Mouse (Mus musculus) right cerebral cortex, postnatal 4 days (tissue): ENCODE results near the gene Mrpl33.
A peak's percentile ranks its signal among the peaks of the same experiment; 100 is the strongest.
"Not testable (repeated sequence)": the region's sequence is repeated elsewhere in the genome, so short reads cannot be mapped to it uniquely, and the experiment has no call there.

ENCODE experiments used
- DNase-seq: peaks from one replicate; pipeline ENCODE4 v3.0.0-alpha.2; 2022

Gene Mrpl33

DNA sequence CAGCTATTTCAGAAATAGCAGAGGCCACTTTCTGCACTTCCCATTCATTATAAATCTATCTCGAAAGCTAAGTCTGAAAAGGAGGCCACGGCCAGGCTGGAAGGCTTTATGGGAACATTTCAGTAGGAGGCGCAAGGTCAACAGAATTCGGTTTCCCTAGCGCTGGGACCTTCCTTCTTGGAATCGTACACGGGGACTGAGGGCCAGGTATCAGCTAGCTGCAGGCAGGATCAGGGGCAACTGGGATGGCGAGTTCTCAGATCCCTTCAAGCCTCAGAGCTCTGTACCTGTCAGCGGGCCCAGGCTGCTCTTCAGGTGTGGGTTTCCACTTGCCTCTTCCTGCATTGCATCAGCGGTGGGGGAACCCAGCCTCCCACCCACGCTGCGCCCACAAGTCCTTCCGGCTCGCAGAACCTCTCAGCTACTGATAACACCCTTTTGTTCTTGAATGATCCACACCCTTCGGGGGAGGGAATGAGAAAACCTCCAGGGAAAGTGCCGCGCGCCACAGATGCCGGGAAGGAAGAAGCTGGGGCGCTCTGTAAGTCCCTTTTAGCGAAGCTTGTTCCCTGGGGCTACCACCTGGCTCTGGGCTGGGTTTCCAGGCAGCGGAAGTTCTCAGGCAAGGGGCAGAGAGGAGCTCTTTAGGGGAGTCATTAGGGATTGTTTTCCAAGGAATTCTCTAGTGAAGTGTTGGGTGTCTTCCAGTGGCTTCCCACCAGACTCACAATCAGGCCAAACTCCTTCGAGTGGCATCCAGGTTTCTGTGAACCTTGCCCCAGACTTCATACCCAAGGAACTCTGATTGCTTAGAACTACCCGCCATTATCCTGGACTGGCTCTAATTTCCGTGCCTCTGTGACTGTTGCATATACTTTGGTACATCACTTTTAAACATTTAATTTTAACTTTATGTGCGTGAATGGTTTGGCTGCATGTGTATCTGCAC lies at the start of gene Mrpl33:
Gene Mrpl33, plus strand, starts transcription at position 455 of the 949 bp plus-strand sequence.
- peak; percentile 22 for DNase-seq

- DNase-seq, result no peak
These were observed 37.3 kb upstream of the Mrpl33 start for GRCm38 (mm10) chr5:31559401-31559800.

DNA sequence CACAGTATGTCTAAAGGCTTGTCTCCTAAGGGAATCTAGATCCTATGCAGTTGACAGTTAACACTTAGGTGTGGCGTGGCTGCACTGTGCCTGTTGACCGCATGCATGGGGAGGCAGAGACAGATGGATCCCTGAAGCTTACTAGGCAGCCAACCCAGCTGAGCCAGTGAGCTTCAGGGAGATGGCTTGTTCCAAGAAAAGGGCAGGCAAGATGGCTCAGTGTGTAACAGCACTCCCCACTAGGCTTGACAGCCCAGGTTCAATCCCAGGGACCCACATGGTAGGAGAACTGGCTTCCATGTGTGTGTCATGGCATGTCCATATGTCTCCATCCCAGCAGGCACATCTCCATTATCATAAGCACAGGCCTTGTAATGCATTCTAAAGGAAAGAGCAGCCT lies 36.4 kb upstream of the Mrpl33 start:
- DNase-seq, result no peak

GRCm38 (mm10) chr5:31562036-31562666 lies 34.6 kb upstream of the Mrpl33 start:
- peak; percentile 43 for DNase-seq

DNA sequence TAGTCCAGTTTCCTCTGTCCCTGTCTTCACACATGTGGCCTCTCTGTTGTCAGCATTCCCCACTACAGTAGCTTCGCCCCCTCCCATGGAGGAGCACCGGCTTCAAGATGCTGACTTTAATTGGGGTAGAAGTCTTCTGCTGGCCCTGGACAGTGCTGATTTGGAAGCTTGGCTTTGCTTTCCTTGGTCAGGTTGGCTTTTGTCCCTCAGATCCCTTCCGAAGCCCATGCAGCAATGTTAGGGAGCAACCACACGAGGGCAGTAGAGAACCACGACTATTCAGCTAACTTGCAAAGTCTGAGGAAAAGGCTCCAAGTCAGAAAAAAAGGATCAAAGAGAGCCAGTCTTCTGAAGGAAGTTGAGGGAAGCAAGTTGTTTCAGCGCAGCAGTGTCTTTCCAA lies 33.2 kb upstream of the Mrpl33 start:
- peak; percentile 74 for DNase-seq

DNA sequence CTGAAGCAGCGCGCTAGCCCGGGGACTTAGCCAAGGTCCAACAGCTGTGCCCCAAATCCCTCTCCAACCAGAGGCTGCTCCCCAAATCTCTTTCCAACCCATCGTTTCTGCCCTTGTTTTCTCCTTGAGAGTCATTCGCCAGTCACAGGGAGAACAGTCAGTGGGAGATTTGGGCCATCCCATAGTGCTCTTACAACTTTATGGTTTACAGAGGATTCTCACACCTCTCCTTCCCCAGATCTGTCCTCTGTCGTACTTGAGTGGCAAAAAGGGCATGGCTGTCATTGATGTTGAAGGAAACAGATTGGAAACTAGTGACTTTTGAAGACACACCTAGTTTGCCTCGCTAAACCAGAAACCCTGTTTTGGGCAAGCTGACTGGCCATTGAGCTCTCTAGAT lies 32.8 kb upstream of the Mrpl33 start:
- no peak for DNase-seq

DNA sequence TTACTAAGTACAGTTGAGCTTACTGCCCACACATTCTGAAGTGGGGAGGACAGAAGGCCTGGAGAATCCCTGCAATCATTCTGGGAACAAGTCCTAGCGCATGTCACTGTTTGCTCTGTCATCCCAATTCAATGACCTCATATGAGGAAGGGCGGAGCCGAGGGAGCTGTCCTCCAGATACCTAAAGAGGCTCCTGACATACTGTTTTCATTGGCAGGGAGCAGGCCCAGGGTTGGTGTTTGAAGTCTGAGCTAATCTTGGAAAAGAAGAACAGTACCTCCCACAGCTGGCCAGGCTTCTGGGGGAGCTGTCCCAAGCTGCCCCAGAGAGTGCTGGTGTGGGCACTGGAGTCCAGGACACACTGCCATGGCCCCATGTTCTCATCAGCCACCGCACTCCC lies 31.8 kb upstream of the Mrpl33 start:
- no peak for DNase-seq

GRCm38 (mm10) chr5:31566026-31566425 lies 30.7 kb upstream of the Mrpl33 start:
- no peak for DNase-seq

DNA sequence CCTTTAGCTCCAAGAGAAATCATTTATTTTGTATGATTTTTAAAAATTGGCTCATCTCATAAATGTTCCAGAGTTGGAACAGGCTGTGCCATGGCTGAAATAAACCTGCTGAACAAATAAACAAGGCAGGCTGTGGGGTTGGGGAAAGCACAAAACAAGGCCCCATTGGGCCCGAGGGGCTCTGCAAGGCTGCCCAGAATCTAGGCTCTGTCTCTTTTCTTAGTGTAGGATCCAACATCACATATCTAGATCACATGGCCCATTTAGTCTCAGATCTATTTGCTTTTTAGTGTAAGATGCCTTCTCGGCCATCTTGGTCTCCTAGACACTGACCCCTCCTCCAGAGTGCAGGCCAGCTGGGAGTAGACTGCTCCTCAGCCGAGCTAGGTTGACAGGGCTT lies 30.3 kb upstream of the Mrpl33 start:
- no peak for DNase-seq

GRCm38 (mm10) chr5:31567951-31568657 lies 28.6 kb upstream of the Mrpl33 start:
- DNase-seq, result no peak

GRCm38 (mm10) chr5:31571023-31571608 lies 25.6 kb upstream of the Mrpl33 start:
- DNase-seq, result no peak

- no peak for DNase-seq
These were observed 23.0 kb upstream of the Mrpl33 start for GRCm38 (mm10) chr5:31573722-31574121.

DNA sequence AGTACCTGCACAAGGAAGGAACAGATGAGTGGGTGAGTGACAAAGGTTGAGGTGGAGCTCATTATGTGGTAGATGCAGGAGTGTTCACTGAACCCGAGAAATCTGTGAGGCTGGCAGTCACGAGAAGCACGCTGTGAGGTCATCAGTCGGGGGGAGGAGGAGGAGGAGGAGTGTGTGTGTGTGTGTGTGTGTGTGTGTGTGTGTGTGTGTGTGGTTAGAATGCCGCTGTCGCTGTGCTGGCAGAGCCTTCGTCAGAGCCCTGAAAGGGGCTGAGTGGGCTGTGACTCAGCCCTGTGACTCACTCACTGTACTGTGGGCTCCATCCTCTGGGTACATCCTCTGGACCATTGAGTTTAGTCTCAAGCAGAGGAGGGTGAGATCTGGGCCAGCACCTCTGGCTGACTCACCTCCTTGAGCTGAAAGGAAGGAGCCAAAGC lies 20.2 kb upstream of the Mrpl33 start:
- DNase-seq, result no peak

- DNase-seq, result no peak
These were observed 15.5 kb upstream of the Mrpl33 start for GRCm38 (mm10) chr5:31581263-31581662.

GRCm38 (mm10) chr5:31581932-31582331 lies 14.8 kb upstream of the Mrpl33 start:
- DNase-seq, result no peak

DNA sequence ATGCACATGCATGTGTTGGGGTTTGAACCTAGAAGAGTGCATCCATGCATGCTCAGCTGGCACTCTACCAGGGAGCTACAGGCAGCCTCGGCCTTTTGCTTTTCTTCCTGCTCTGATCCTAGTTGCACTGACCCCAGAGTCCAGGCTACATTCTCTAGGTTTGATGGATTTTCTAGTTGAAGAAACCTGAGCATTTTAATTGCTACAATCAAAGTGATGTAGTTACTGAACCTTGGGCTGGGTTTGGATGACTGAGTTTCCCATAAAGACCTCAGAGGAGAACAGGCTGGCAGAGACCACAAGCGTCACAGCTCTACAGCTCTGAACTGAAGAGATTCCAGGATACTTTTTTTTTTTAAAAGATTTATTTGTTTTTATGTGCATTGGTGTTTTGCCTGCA lies 13.5 kb upstream of the Mrpl33 start:
- DNase-seq, result no peak

- DNase-seq, result no peak
These were observed 11.2 kb upstream of the Mrpl33 start for GRCm38 (mm10) chr5:31585526-31585925.

GRCm38 (mm10) chr5:31588016-31588415 lies 8.7 kb upstream of the Mrpl33 start:
- DNase-seq, result no peak

- DNase-seq, result not testable (repeated sequence)
These were observed 8.1 kb upstream of the Mrpl33 start for GRCm38 (mm10) chr5:31588672-31589071.

- peak; percentile 22 for DNase-seq
These were observed 6.9 kb upstream of the Mrpl33 start for GRCm38 (mm10) chr5:31589711-31590319.

- DNase-seq, result no peak
These were observed 5.6 kb upstream of the Mrpl33 start for GRCm38 (mm10) chr5:31591122-31591521.

GRCm38 (mm10) chr5:31595868-31596267 lies 867 bp upstream of the Mrpl33 start:
- DNase-seq, result no peak
